Mouse (Mus musculus) ES-E14 (cell line): ENCODE data around the gene Odf4. TPM values are rescaled to one million over a fixed set of nuclear protein-coding genes. Genes with fewer than 3 reads are reported as not detected.

Experiments used
- DNase-seq: peaks from one replicate; pipeline ENCODE4 v3.0.0-alpha.2; 2013; ENCODE audit warnings: low read depth, low spot score
- H3K27ac ChIP-seq: 2 replicates; pipeline ENCODE4 v1.5.1; 2012; ENCODE audit warnings: low read depth, mild to moderate bottlenecking, low read length, moderate library complexity, mixed read lengths; ENCODE audit not compliant: poor library complexity, insufficient read depth, severe bottlenecking
- H3K36me3 ChIP-seq: 2 replicates; pipeline ENCODE4 v1.6.1; 2012; ENCODE audit warnings: mild to moderate bottlenecking, low read length, moderate library complexity, mixed read lengths; ENCODE audit not compliant: control insufficient read depth, poor library complexity, insufficient read depth, severe bottlenecking
- H3K4me1 ChIP-seq, 2 experiments: fragments of 150-350 bp in 1 of 2; sonication (generic) in 1 of 2; 2 replicates each; pipeline ENCODE4 v1.6.1; 2012; ENCODE audit warnings: low read length in 2 of 2, mild to moderate bottlenecking in 1 of 2, mixed read lengths in 1 of 2; ENCODE audit not compliant: control insufficient read depth in 2 of 2, insufficient read depth in 2 of 2, poor library complexity in 1 of 2
- H3K4me3 ChIP-seq, 2 experiments: fragments of 150-350 bp in 1 of 2; sonication (generic) in 1 of 2; 2 replicates each; pipeline ENCODE4 v1.5.1; 2012; ENCODE audit warnings: low read length in 2 of 2, low read depth in 1 of 2, mild to moderate bottlenecking in 1 of 2, mixed read lengths in 1 of 2; ENCODE audit not compliant: insufficient read depth in 1 of 2, poor library complexity in 1 of 2, severe bottlenecking in 1 of 2
- H3K9ac ChIP-seq: 2 replicates; pipeline ENCODE4 v1.6.1; 2012; ENCODE audit warnings: low read depth, mild to moderate bottlenecking, low read length, mixed read lengths; ENCODE audit not compliant: poor library complexity, insufficient read depth, severe bottlenecking
- H3K9me3 ChIP-seq: fragments of 150-350 bp; sonication (generic); 2 replicates; pipeline ENCODE4 v1.6.1; 2012; ENCODE audit warnings: low read depth, mild to moderate bottlenecking, low read length; ENCODE audit not compliant: control insufficient read depth, insufficient read depth
- CHD2 ChIP-seq: IDR thresholded peaks from 2 replicates; pipeline ENCODE4 v1.6.1; 2014; ENCODE audit warnings: mild to moderate bottlenecking, low read depth, low read length, inconsistent platforms
- HCFC1 ChIP-seq: IDR thresholded peaks from 2 replicates; pipeline ENCODE4 v1.6.1; 2012; ENCODE audit warnings: low read length, inconsistent platforms, borderline replicate concordance; ENCODE audit not compliant: insufficient read depth
- MAFK ChIP-seq: IDR thresholded peaks from 2 replicates; pipeline ENCODE4 v1.6.1; 2014; ENCODE audit warnings: mild to moderate bottlenecking, low read depth, low read length, inconsistent platforms; ENCODE audit not compliant: insufficient read depth
- ZC3H11A ChIP-seq: IDR thresholded peaks from 2 replicates; pipeline ENCODE4 v1.6.1; 2012; ENCODE audit warnings: low read depth, mild to moderate bottlenecking, inconsistent platforms, low read length, borderline replicate concordance
- ZNF384 ChIP-seq: IDR thresholded peaks from 2 replicates; pipeline ENCODE4 v1.6.1; 2012; ENCODE audit warnings: low read depth, low read length, inconsistent platforms
- in situ Hi-C, 2 experiments: fragments of 600-800 bp; cut with MboI; formaldehyde crosslinking; loops; one replicate each; pipeline ENCODE4 v1.15.1; 2025; ENCODE audit warnings: low sequenced_read_pairs in 2 of 2, inconsistent platforms in 1 of 2; ENCODE audit not compliant: unreplicated experiment in 2 of 2
- total RNA-seq: library from RNA; depleted of rRNA; stranded (reverse); fragments of 300-350 nt; gene quantifications from 2 replicates; pipeline ENCODE4 v1.2.3, GENCODE M21; 2012

Odf4 gene
- total RNA-seq, 1 experiment, result not detected

- Histone ChIP-seq H3K9me3 (no peaks in the 10 kb centered on the region), H3K36me3 (no peaks in the 10 kb centered on the region; the same call in 1 of the 2 replicates), H3K4me3 (no peak overlapping the region), H3K9ac (no peak overlapping the region; the same call in 1 of the 2 replicates), H3K27ac (no peak overlapping the region), H3K4me1 (peaks cover 6 to 17% of the 10 kb centered on the region in 2 experiments; a peak in 3 of 4 replicates)
- TF ChIP-seq CHD2 (no peak), ZC3H11A (no peak), MAFK (no peak), HCFC1 (no peak), ZNF384 (peak; percentile 93)
- DNase-seq, result no peak
- in situ Hi-C loops, result no loop called here
Observed at GRCm38 (mm10) chr11:68957971-68958370, 31.1 kb upstream of the Odf4 start.

DNA sequence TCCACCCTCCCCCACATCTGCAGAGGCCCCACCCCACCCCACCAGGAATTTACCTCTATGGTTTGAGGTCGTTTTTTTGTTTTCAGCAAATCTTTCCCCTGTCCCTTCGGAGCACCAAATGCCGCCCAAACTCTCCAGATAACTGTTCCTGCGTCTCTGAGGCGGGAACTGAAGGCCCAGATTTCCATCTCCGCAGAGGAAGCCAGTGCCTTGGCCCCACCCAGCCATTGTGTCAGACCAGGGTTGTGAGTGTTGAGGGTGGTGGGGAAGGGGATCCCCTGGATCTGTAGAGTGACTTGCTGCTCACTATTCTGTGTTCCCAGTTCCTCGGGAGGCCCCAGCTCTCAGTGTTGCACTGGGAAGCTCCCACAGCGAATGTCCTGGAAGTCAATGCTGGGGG, 30.4 kb upstream of the Odf4 start, which contains the start of gene Arhgef15:
Arhgef15 (minus strand) TSS at position 173 of the 400 bp plus-strand sequence.
- no peak for DNase-seq
- H3K4me3 ChIP-seq, result peak within 1 kb of the TSS; percentile 37 to 61
- in situ Hi-C loops, result no loop called here
- H3K27ac ChIP-seq, result no peak within 1 kb of the TSS
- no peaks in the 10 kb centered on the region for H3K9me3 ChIP-seq
- TF ChIP-seq ZNF384 (no peak), HCFC1 (no peak), MAFK (no peak), ZC3H11A (no peak), CHD2 (no peak)
- peaks cover 3 to 17% of the 10 kb centered on the region in 2 experiments; a peak in 3 of 4 replicates for H3K4me1 ChIP-seq
- H3K36me3 ChIP-seq, result no peaks in the 10 kb centered on the region; the same call in 1 of the 2 replicates
- H3K9ac ChIP-seq, result peak within 1 kb of the TSS; percentile 41

- Histone ChIP-seq H3K27ac (no peak overlapping the region), H3K36me3 (no peaks in the 10 kb centered on the region; the same call in 1 of the 2 replicates), H3K4me3 (peak overlapping the region; percentile 37 to 61), H3K9me3 (no peaks in the 10 kb centered on the region), H3K9ac (peak overlapping the region; percentile 41), H3K4me1 (peaks cover 3 to 17% of the 10 kb centered on the region in 2 experiments; a peak in 3 of 4 replicates)
- in situ Hi-C loops, result no loop called here
- DNase-seq, result no peak
- TF ChIP-seq ZC3H11A, result no peak
- no peak for TF ChIP-seq ZNF384
- no peak for TF ChIP-seq CHD2
- TF ChIP-seq MAFK, result no peak
- TF ChIP-seq HCFC1, result no peak
Observed at GRCm38 (mm10) chr11:68956697-68957096, 29.8 kb upstream of the Odf4 start.

DNA sequence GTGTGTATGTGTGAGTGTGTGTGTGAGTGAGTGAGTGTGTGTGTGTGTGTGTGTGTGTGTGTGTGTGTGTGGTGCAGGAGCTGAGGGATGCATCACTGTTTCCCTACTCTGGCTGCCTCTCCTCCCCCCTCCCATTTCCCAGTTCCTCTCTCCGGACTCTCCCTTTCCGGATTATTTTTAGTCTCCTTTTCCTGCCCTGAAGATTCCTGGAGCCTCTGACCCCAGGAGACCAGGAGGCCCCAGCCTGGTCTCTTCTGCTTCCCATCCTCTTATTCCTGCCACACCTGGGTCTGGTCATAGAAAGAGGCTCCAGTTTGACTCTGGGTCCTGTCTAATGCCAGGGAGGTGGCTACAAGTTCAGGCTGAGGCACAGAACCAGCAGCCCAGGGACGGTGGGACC, 29.2 kb upstream of the Odf4 start:
- Histone ChIP-seq H3K36me3 (no peaks in the 10 kb centered on the region; the same call in 1 of the 2 replicates), H3K4me3 (0 out of 4 replicates have a peak overlapping the region, but pooled peaks have one; percentile 37 to 61), H3K4me1 (peaks cover 3 to 17% of the 10 kb centered on the region in 2 experiments; a peak in 3 of 4 replicates), H3K9me3 (no peaks in the 10 kb centered on the region), H3K9ac (peak overlapping the region; percentile 41; the same call in 1 of the 2 replicates), H3K27ac (no peak overlapping the region)
- in situ Hi-C loops, result no loop called here
- no peak for DNase-seq
- TF ChIP-seq ZNF384 (no peak), MAFK (no peak), ZC3H11A (no peak), HCFC1 (no peak), CHD2 (no peak)
